Mouse (Mus musculus): ENCODE results near the gene Ifit2.

GRCm38 (mm10) chr19:34526321-34526923 is 24.1 kb upstream of the Ifit2 start:
- TF ChIP-seq POLR2A (IDR thresholded peaks at IDR 0.05; ENCODE audit: control insufficient read depth, low read depth, low read length) (no peak), CTCF (IDR thresholded peaks at IDR 0.05; ENCODE audit: control insufficient read depth, insufficient read depth, insufficient replicate concordance, low read depth, low read length) (no peak)
